Mouse (Mus musculus) liver (tissue): Measurements from ENCODE around the gene Farp2.
"Not testable (repeated sequence)": the region's sequence is repeated elsewhere in the genome, so short reads cannot be mapped to it uniquely, and the experiment has no call there.

Source experiments
- DNase-seq: peaks from one replicate; pipeline ENCODE4 v3.0.0-alpha.2; 2020; ENCODE audit warnings: mixed read lengths

Gene Farp2

DNA sequence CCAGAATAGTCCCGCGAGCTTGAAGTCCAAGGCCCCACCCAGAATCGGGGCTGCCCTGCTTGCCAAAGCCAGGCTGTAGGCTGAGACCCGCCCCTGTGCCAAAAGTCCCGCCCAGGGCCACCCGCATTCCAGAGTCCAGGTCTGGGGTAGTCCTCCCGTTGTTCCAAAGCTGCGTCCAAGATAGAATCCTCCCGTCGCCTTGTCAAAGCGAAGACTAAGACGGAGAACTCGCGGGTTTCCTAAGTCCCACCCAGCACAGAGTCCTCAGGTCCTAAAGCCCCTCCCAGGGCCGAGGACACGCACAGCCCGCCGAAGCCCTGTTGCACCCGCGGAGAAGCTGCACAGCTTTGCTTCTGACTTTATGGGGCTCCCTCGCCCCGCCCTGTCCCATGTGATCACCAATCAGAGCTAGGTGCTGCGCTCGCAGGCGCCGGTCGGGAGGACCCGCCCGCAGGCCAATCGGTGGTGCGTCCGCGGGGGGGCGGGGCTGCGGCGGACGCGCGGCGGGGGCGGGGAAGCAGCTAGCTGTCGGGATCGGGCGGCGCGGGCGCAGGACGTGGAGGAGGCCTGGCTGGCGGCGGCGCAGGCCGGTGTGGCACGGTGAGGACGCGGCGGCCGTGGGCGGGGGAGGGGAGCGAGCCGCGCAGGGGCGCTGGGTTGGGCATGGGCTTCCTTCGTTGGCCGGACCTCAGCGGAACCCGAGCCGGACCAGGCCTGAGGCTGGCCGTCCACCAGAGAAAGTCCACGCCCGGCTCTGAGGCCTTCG lies at the start of gene Farp2:
Gene Farp2, plus strand, starts transcription at position 495 of the 766 bp plus-strand sequence.
- DNase-seq, result peak; percentile 97

DNA sequence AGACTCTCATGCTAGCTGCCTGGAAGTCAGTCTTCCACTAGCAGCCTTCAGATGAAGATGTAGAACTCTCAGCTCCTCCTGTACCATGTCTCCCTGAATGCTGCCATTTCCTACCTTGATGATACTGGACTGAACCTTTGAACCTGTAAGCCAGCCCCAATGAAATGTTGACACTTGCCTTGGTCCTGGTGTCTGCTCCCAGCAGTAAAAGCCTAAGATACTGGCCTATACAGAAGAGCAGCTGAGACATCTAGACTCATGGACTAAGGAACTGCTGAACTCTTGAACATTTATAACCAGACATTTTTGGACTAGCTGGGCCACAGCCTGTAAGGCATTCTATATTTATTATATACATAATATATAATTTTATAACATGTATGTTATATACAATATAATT lies 46.8 kb upstream of the Farp2 start:
- DNase-seq, result no peak

DNA sequence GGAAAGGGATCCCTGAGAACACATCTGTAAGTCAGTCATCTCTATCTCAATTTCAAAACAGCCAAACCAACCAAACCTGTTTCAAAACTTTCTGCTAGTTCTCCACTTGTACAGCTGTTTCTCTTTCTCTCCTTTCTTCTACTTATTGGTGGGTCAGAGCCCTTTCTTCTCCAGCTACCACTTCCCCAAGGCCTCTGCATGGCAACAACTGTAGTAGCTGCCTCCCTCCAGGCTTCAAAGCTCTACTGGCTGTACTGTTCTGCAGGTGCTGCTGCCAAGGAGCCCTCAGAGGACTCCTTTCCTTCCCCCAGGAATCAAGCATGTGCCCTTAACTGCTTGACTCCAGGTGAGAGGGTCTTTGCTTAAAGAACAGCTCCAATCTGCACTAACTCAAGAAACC lies 46.1 kb upstream of the Farp2 start:
- no peak for DNase-seq

DNA sequence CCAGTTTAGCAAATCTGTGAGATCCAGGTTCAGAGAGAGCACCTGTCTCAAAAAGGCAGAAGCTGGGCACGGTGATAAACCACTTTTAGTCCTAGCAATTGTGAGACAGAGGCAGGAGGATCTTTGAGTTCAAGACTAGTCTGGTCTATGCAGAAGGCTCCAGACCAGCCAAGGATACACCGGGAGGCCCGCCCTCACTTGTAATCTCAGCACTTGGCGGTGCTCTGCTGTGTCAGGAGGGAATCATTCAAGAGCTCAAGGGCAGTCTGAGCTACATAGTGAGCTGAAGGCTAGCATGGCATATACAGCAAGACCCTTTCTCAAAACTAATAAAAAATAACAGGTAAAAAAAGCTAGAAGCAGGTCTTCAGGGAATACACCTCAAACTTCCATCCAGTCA lies 43.3 kb upstream of the Farp2 start:
- DNase-seq, result no peak

DNA sequence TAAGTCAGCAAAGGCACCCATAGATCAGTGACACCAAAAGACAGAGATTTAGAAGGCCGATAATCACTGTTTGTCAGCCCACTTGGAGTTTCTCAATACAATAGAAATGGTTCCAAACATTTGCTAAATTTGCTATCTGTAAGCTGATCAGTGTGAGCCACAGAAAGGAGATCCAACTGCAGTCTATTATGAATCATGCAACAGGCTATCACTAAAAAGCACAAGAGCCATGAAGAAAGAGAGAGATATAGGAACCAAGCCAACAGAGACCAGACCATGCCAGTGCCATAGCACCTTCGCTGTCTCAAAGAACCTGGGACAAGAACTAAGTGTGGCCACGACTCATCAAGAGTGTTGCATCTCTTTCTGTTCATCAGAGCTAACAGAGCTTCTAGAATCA lies 36.2 kb upstream of the Farp2 start:
- no peak for DNase-seq

DNA sequence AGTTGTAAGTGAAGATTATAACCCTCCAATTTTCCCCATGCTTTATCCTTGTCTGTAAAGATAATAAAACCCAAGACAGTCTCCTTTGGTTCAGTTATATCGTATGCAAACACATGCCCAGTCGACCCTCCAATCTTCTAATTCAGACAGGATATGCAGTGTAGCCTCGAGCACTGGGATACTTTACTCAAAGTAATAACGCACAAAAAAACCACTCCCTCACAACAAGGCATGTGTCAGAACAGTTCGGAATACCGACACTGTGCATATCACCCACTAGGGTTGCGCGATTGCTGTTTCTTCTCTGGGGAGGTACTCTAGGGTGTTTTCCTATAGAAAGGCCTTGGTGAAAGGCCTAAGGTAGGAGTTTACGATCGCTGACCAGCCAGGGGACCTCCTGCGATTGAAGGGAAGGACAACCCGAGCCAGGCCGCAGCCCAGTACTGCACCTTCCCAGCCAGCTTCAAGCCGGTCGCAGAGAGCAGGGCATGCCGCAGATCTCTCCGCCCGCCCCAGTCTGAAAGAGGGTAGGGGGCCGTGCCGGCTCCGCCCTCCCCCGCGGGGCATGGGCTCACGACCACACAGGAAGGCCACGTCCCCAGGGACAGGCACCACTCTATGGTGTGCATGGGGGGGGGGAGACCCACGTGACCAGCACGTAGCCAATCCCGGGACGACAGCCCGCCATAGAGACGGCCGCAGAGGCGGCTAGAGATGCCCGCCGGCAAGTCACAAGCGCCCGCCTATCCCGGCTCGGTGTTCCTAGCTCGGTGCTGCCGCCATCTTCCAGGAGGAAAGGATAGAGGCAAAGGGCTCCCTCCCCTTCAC lies 33.9 kb upstream of the Farp2 start:
- peak; percentile 98 for DNase-seq

DNA sequence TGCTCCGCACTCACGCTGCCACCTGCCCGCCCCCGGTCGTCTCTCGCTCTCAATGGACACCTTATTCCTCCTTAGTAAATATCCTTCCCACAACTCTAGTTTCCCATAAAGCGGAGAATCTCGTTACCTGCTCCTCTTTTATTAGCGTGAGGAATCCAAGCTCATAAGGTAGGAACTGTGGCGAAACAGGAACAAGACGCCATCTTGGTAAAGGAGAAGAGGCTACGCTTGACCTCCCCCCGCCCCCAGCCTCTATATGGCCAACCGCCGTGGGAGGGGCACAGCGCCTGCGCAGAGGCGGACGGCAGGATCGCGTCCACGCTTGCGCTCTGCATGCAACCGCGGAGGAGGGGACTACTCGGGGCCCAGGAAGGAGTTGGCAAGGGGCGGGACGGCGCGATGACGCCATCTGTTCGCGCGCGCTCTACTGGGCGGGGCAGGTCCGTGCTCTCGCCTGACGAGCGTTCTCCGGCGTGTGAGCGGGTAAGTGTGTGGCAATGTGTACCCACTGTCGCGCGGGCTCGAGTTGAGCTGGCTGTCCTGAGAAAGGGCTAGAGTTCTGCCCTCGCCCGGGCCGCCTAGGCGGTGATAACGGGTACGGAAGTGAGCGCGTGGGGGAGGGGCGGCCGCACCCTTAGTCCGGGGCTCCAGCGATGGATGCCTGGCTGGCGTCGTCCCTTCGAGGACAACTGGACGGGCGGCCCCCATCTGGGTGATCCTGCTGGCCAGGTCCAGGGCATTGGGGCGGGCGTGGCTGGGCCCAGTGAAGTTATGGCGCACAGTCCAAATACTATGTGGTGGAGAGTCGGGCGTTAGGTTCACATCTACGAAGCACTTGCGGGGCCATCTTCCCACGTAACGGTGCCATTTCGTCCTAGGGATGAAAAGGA lies 33.0 kb upstream of the Farp2 start, which contains the start of gene Hdlbp:
Gene Hdlbp, minus strand, starts transcription at position 230 of the 890 bp plus-strand sequence.
- peak; percentile 99 for DNase-seq

DNA sequence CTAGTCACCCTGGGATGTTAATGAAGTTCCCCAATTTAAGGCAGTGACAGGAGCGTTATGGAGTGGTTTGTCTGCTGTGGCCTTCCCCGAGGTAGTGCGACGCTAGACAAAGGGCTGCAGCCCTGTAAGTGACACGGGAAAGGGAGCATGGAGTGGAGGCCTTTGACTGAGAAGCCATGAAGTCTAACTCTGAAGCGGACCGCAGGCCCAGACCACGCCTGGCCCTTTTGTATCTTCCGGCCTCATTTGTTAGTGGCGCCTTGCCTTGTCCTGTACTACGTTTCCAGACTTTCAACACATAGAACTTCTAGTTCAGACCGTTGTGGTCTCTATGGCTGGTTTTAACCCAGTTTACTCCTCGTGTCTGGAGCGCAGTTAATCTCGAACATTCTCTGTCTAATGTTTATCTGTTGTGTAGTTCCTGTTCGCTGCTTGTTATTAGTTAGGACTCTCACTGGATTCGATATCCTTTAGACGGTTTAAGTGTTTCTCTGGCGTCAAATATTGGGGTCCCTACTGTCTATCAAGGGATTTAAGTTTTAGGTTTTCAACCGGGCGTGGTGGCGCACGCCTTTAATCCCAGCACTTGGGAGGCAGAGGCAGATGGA lies 32.3 kb upstream of the Farp2 start:
- DNase-seq, result peak; percentile 43

DNA sequence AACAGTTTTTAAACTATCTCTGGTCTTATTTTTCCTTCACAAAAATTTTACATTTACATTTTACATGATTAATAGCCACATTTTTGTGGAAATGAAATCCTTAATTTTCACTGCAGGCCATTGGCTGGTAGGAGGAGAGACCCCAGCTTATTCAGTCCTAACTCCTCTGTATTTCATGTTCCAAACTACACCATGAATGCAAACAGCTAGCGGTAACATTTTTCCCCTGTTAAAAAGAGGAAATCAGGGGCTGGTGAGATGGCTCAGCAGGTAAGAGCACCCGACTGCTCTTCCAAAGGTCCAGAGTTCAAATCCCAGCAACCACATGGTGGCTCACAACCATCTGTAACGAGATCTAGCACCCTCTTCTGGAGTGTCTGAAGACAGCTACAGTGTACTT lies 25.6 kb upstream of the Farp2 start:
- DNase-seq, result not testable (repeated sequence)

DNA sequence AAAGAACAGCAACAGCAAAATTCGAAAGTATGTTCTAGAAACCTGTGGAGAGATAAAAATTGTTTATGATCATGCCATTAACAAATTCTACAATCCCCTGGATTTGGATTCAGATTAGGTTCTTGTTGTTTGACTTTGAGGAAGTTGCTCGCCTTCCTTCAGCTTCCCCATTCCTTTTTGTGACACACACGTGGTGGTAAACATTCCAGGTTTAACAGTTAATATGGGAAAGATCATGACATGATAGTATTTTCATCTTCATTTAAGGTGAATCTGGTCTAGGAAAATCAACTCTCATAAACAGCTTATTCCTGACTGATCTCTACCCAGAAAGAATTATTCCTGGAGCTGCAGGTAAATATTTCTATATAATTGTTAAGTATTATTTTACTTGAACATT lies 16.6 kb upstream of the Farp2 start:
- DNase-seq, result no peak

DNA sequence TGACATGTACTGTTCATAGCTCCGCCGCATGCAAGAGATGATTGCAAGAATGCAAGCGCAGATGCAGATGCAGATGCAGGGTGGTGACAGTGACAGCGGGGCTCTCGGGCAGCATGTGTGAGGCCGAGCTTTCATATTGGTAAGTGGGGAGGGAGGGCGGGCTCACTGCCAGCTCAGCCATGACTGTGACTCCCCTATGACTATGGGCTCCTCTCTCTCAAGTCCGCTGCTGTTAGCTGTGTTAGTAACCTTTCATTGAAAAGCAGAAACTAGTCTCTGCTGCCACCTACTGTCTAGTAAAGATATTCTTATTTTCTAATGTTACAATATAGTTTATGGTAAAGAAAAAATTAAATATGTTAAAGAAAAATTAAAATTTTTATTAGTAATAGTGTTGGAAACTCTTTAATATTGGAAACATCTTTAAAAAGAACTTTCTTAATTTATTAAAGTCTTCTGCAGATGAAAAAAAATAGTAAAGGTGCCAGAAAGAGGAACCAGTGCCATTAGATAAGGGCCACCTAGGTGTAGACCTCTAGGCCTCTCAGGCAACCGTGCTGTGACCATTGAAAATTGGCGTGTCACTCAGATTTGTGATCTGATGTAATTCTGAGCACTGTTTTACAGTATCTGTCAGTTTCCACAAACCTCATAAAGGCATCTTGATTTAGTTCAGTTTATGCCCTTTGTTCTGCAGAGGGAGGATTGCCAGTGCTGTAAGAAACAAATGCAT lies 4.8 kb upstream of the Farp2 start:
- DNase-seq, result peak; percentile 5

DNA sequence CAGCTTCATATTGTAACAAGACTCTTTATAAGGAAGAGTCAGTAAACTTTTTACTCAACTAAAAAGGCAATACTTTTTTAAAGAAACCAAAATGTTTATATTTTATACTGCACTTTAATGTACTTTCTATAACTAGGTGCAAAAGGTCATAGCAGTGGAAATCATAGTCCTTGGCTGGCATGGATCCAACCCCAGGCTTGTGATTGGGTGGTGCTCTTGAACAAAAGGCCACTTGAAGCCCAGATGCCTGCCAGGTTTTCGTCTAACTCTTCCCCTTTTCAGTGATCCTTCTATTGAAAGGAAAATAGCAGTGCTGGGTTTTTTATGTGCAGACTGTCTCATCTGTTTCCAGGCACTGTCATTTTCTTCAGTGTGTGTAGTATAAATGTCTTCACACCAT lies 3.3 kb upstream of the Farp2 start:
- not testable (repeated sequence) for DNase-seq

DNA sequence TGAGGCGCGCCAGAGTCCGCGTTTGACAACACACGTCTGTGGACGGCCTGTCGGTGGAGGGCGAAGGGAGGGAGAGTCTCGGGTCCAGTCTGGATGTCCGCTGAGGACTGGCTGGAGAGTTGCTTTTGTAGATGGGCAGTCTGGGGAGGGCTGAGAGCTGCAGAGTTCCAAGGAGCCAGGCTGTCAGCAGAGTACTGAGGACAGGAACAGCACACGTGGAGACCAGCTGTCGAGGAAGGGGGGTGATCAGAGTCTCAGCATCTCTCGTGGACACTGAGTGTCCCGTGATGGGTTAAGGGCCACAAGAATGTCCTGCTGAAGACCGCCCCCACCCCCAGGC lies 442 bp downstream of the Farp2 start:
- DNase-seq, result no peak

DNA sequence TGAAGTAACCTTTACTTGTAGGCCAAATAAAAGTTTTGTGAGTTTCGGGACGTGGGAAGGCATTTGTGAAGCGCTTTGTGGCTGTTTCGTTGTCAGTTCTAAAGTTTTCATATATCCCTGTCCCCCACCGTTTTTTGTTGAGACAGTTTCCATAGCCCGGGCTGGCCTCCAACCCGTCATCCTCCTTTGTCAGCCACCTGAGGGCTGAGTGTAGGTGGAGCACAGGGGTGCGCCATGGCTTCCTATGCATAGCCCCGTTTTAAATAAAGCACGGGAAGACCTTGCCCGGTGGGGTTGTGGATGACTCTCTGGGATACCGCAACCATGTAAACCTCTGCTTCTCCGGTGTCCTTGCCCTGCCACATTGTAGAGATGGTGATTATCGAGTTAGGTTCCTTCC lies 1.3 kb downstream of the Farp2 start:
- DNase-seq, result no peak

DNA sequence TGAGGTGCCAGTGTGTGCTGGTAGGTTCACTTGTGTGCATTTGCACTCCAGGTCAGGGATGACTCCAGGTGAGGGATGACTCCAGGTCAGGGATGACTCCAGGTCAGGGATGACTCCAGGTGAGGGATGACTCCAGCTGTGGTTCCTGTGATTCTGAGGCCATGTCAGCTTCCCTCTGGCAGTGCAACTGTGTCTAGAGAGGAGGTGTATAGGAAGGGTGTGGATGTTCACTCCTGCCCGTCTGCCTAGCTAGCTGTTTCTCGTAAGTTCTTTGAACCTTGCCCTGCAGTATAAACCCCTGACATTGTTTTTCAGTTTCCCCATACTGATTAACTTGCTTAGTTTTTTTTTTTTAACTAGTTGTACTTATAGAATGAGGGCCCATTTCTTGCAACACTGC lies 9.6 kb downstream of the Farp2 start:
- DNase-seq, result no peak

DNA sequence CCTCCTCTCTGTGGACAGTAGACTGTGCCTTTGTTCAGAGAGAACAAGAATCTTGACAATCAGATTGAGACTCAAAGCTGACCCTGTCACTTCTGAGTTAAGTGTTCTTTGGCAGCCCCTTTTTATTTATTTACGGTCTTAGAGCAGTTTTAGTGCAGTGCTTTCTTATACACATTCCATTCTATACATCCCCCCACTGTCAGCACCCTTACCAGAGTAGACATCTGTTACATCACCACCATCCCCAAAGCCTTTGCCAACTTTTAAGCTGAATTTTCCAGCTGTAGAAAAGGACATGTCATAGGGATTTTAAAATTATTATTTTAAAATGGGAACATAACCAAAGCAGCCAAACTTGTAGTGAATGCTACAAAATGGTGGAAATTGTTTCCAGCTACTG lies 10.4 kb downstream of the Farp2 start:
- no peak for DNase-seq

DNA sequence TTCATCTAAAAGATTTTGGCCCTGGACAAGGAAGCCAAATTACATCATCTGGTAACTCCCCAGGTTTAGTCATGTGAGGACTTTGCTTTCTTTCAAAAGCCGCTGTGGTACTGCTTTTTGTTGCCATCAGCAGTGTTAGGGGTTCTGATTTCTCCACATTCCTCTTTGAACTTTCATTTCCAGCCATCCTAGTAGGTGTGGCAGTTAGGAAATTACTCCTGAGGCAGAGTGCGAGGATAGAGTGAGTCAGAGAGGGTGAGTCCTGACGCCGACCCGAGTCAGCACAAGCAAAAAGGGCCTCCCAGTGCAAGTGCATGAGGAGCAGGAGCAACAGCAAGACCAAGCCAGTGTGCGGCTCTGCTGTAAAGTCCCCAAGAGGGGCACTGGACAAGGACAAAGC lies 17.9 kb downstream of the Farp2 start:
- no peak for DNase-seq

DNA sequence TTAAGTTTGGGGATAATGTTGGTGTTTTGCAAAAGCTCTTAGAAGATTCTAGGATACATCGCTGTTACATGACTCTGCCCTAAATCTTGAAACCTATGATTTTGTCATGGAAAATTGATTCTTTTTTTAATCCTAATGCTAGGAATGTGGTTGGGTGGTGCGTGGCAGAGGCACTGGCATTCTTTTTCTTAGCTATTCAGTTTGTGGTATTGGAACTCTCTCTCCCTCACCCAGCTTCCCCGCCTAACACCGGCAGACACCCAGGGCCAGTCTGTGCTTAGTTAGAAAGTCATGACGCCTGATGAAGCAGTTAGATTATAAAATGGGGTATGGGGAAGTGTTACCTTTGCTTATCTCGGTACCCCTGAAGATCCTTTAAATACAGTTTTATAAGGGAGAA lies 25.3 kb downstream of the Farp2 start:
- DNase-seq, result no peak

DNA sequence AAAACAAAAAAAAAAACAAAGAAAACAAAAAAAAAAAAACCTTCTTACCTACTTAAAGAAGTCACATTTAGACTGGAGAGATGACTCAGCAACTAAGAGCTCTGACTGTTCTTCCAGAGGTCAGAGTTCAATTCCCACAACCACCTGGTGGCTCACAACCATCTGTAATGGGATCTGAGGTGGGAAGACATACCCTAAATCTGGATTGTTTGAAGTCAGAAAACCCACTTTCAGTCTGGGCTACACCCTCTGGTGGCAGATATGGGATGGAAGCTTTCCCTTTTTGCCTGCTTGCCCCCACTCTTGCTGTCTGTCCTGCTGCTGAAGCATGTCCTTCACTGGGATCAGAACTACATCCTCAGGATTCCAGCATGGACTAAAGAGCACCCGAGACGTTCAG lies 31.3 kb downstream of the Farp2 start:
- DNase-seq, result no peak

DNA sequence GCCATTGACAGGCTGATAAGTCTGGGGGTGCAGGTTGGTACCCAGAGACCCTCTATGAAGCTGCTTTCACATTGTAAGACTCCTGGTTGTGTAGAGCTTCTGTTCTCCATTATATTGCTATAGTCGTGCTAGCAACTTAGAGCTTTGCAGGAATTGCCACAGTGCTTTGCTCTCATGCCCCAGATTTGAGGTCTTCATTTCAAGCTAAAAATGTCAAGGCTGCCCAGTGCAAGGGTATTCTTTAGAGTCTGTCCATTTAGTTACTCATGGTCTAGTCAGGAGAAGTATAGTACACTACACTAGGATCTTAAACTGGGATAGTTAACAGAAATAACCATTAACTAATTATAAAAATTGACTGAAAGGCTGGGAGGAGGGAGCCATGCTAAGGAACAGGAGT lies 35.4 kb downstream of the Farp2 start:
- DNase-seq, result no peak

DNA sequence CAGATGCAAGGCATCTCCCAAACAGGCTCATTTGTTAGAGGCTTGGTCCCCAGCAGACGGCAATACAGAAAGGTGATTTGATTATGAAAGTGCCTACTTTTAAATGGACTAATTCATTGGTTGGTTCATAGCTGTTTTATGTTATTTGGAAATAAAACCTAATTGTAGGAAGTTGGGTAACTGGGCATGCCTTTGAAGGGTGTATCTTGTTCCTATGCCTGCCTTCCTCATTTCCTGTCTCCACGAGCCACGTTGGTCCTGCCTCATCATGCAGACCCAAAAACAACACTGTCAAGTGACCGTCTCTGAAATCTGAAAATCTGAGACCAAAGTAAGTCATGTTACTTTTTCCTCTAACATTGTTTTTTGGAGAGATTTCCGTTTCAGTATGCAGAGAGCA lies 39.5 kb downstream of the Farp2 start:
- no peak for DNase-seq

DNA sequence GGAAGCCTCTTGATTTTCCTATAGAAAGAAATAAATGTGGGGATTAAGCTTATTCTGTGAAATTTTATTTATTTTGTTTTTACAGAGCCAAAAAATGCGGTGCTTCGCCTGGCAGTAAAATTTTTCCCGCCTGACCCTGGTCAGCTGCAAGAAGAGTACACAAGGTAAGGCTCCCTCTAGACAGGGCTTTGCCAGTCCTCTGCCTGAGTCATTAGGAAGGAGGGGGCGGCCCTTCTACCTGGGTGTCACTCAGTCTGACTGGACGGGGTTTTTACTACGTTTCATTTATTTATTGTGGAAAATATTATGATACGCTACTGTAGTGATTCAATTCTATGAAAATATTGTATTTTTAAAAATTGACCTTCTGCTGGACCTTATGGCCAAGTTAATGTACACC lies 51.3 kb downstream of the Farp2 start:
- no peak for DNase-seq
